Mouse (Mus musculus) retina, postnatal 7 days (tissue): ENCODE measurements at regions not wholly inside any gene's neighbourhood (a gene's known extent, or its start where the extent isn't known, plus 50 kb on each side); places are given as distances from the start of the nearest gene placed in this dataset.
"Not testable (repeated sequence)": the region's sequence is repeated elsewhere in the genome, so short reads cannot be mapped to it uniquely, and the experiment has no call there.

Experiments
- DNase-seq: peaks from one replicate; pipeline ENCODE4 v3.0.0-alpha.2; 2012; ENCODE audit warnings: low read depth, low spot score

- DNase-seq = not testable (repeated sequence)
These were observed 424.2 kb downstream of the Cdh10 start for GRCm38 (mm10) chr15:19242962-19243361.

DNA sequence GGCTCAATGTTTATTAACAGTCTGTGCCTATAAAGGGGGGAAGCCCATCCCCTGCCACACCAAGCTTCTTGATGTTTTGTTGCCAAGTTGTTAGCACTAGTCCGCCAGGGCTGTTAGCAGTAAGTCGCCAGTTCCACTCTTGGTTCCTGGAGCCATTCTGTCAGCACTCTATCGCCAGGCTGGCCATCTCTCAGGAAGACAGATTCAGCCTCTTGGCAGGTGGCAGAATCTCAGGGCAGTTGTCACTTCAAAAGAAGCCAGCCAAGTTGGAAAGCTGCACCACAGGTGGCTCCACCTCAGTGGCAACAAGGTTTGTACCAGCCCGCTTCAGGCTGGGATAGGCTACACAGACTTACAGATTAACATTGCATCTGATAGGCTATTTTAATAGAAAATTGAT lies 428.7 kb downstream of the Cdh10 start:
- no peak for DNase-seq

DNA sequence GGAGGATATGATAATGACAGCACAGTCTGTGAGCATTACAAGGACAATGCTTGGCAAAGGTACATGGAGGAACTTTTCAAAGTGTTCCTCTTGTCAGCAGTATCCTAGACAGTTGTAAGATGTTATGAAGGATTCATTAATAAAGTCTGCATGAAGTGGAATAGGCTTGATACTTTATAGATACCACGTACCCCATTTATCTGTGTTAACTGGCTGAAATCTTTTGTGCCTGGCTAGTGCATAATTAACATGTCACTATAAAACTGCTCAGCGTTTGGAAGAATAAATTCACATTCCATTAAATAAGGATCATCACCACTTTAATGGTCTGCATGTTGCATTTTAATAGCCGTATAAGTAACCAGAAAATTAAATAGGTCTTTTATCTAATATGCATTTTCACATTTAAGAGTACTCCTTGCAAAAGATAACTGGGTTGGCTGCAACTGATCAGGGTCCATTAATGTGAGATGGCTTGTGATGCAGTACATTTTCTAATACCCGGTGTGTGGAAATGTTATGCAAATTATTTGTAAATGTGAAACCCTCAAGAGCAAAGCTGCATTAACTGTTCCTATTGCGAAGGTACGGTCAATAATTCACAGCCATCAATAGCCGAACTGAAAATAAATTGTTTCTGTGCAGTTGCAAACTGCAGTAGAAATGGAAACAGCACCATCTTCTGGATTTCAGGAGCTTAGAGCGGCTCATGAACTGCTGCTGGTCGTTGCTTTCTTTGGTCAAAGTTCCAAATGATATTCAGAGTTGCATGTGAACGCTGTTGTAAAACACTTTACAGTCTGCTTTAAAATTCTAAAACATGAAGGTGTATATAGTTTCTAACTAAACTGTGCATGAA lies 457.4 kb downstream of the Cdh10 start:
- DNase-seq = peak; percentile 14

DNA sequence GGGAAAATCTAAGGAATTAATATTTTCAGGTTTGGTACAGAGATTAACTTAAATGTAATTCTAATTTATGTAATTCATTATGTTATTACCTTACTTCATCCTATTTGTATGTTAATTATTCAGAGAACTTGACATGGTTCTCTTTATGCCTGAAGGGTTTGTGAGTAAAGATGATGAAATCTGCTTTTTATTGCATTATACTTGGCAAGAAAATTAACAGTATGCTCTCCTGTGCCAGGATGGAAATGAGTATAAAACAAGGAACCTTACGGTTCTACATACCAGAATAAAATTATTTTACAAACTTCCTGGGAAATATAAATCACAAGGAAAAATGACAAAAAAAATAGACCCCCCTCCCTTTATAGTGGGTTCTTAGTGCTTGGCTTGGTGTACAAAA lies 497.6 kb downstream of the Cdh10 start:
- no peak for DNase-seq

GRCm38 (mm10) chr15:19356322-19356721 lies 537.6 kb downstream of the Cdh10 start:
- DNase-seq = no peak

DNA sequence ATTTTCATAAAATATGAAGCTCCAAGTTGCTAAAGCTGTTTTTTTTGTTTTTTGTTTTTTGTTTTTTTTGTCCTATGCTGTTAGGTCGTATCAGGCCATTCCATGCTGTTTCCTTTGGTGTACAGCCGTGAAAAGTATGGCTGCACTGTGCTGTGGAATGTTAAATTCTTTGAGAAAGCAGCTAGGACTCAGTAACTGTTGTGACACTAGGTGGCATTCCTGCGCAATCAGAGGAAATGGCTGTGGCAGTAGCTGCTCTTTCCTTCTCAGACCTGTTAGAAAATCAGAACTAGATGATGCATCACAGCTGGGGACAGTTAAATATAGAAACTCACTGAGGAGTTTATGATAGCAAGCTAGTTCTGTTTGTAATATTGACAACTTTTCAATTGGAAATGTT lies 541.9 kb downstream of the Cdh10 start:
- no peak for DNase-seq

DNA sequence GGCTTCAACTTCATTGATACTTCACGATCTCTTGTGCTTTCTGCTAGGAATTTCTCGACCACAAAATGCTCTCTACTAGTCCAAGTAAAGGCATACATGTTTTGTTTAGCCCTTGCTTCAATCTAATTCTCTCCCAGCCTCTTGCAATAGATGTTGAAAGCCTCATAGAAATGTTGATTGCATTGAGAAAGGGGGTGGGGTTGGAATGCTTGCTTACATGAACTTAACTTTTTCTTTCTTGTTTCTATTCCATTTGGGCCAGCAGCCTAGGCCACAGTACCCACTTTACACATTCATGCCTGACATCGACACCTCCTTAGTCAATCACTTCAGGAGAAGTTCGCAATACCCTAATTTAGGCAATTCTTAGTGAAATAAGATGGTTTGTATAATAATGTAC lies 571.2 kb downstream of the Cdh10 start:
- DNase-seq = no peak

- no peak for DNase-seq
These were observed 572.7 kb downstream of the Cdh10 start for GRCm38 (mm10) chr15:19391250-19391982.

DNA sequence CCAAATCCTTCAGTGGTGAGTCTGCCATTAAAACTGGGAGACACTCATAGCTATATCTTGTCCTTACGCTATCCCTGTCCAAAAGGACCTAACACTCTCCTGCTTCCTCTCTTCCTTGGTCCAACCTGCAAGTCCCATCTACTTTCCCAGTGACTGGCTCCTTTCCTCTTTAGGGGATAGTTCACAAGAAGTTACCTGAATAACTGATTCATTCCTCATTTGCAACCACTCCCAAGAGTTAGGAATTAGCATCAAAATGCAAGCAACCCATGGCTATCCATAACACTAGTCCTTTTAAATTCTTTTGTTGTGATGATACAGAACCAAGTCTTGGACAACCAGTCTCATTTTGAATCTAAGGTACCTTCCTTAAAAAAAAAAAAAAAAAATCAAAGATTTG lies 576.9 kb downstream of the Cdh10 start:
- no peak for DNase-seq
